In genomic region chr3:99279718-99280117, GRCm38 (mm10) we compare ENCODE assay signal across 38 mouse cellular contexts. TPM values are rescaled to one million over a fixed set of nuclear protein-coding genes. Genes with fewer than 3 reads are reported as not detected.
"Had no signal": no experiment of that assay in that cellular context is flagged by ENCODE, and none has a peak within 500 bp of the region (broad histone marks: within the 10 kb centered on the region; RNA-seq: fewer than 3 reads in every experiment).

No protein-coding gene starts in this region.

- H3K36me3 ChIP-seq: heart, embryonic 10.5 days; heart, embryonic 12.5 days; heart, embryonic 13.5 days; heart, embryonic 15.5 days; hindbrain, embryonic 10.5 days; hindbrain, embryonic 12.5 days; hindbrain, embryonic 13.5 days; hindbrain, embryonic 15.5 days; intestine, embryonic 15.5 days; kidney, embryonic 15.5 days had no signal

- H3K9ac ChIP-seq: heart, embryonic 12.5 days; heart, embryonic 13.5 days; heart, embryonic 15.5 days; hindbrain, embryonic 12.5 days; hindbrain, embryonic 13.5 days; hindbrain, embryonic 14.5 days; hindbrain, embryonic 15.5 days; intestine, embryonic 15.5 days; kidney, embryonic 15.5 days had no signal

- H3K27me3 ChIP-seq: hindbrain, embryonic 12.5 days; hindbrain, embryonic 13.5 days; hindbrain, embryonic 15.5 days; intestine, embryonic 15.5 days; kidney, embryonic 15.5 days had no signal

- ATAC-seq: hindbrain, embryonic 16.5 days; hindbrain, postnatal 0 days; inflammation-experienced regulatory T-cells, adult 6 months; intestine, embryonic 15.5 days; intestine, embryonic 16.5 days; intestine, postnatal 0 days had no signal

- H3K4me3 ChIP-seq: heart, embryonic 10.5 days; heart, embryonic 12.5 days; heart, embryonic 13.5 days; heart, embryonic 15.5 days; hindbrain, embryonic 10.5 days; hindbrain, embryonic 12.5 days; hindbrain, embryonic 13.5 days; hindbrain, embryonic 15.5 days; intestine, embryonic 15.5 days; kidney, embryonic 15.5 days; layer of hippocampus, adult 2 months had no signal

- DNase-seq: heart, postnatal 10 days; heart, postnatal 14 days; heart, postnatal 36 days; heart, postnatal 4 days; kidney, adult 11 months; kidney, adult 18-20 months; kidney, adult 2 months; kidney, adult 8-10 months; kidney, adult 9 months; kidney, postnatal 10 days; kidney, postnatal 14 days; kidney, postnatal 25 days; kidney, postnatal 36 days; kidney, postnatal 4 days; layer of hippocampus, adult 9-11 months; layer of hippocampus, postnatal 36 days had no signal

- H3K4me1 ChIP-seq: heart, embryonic 10.5 days; heart, embryonic 12.5 days; heart, embryonic 13.5 days; heart, embryonic 15.5 days; hindbrain, embryonic 12.5 days; hindbrain, embryonic 13.5 days; hindbrain, embryonic 15.5 days; intestine, embryonic 15.5 days; kidney, embryonic 15.5 days had no signal

- H3K27ac ChIP-seq: heart, embryonic 10.5 days; heart, embryonic 13.5 days; heart, embryonic 15.5 days; hindbrain, embryonic 10.5 days; hindbrain, embryonic 12.5 days; hindbrain, embryonic 13.5 days; hindbrain, embryonic 14.5 days; hindbrain, embryonic 15.5 days; hindbrain, postnatal 0 days; intestine, embryonic 15.5 days; kidney, embryonic 15.5 days; kidney, postnatal 0 days; layer of hippocampus, adult 2 months had no signal

- H3K4me2 ChIP-seq: heart, embryonic 12.5 days; heart, embryonic 13.5 days; heart, embryonic 15.5 days; hindbrain, embryonic 12.5 days; hindbrain, embryonic 13.5 days; hindbrain, embryonic 14.5 days; hindbrain, embryonic 15.5 days; intestine, embryonic 15.5 days; kidney, embryonic 15.5 days had no signal

- H3K9me3 ChIP-seq: heart, embryonic 10.5 days; heart, embryonic 12.5 days; heart, embryonic 13.5 days; heart, embryonic 15.5 days; hindbrain, embryonic 10.5 days; hindbrain, embryonic 12.5 days; hindbrain, embryonic 13.5 days; hindbrain, embryonic 15.5 days; intestine, embryonic 15.5 days; kidney, embryonic 15.5 days had no signal

RNA-seq across cellular contexts. Expression of gene Tbx15, which starts 39.5 kb away (rescaled TPM):
- total RNA-seq: hematopoietic stem cell, adult 5-6 weeks had no signal
- polyA plus RNA-seq: inflammation-experienced regulatory T-cells, adult 6 months; intestine, embryonic 14.5 days; intestine, postnatal 0 days; kidney, embryonic 14.5 days; kidney, postnatal 0 days; large intestine, adult 2 months had no signal
